Mouse (Mus musculus) natural killer cell, adult 2 months (primary cell): ENCODE measurements around the gene Retsat.
A peak's percentile ranks its signal among the peaks of the same experiment; 100 is the strongest.

Source experiments
- DNase-seq, 2 experiments: peaks; one replicate each; pipeline ENCODE4 v3.0.0; 2022; ENCODE audit warnings: low spot score in 2 of 2

Retsat gene

GRCm38 (mm10) chr6:72588307-72588706 is 10.0 kb upstream of the Retsat start:
- DNase-seq: peak in 1 of 2 experiments; percentile 47

- no peak for DNase-seq
These were observed 8.2 kb upstream of the Retsat start for GRCm38 (mm10) chr6:72590111-72590510.

GRCm38 (mm10) chr6:72593011-72593803 is 5.1 kb upstream of the Retsat start:
- DNase-seq: no peak

GRCm38 (mm10) chr6:72593914-72594313 is 4.4 kb upstream of the Retsat start:
- no peak for DNase-seq

- no peak for DNase-seq
These were observed 996 bp upstream of the Retsat start for GRCm38 (mm10) chr6:72597083-72597874.

GRCm38 (mm10) chr6:72598791-72599557 is 699 bp downstream of the Retsat start:
- no peak for DNase-seq

GRCm38 (mm10) chr6:72600216-72600615 is 1.9 kb downstream of the Retsat start:
- DNase-seq: no peak

- no peak for DNase-seq
These were observed 2.5 kb downstream of the Retsat start for GRCm38 (mm10) chr6:72600771-72601170.

GRCm38 (mm10) chr6:72601732-72602131 is 3.5 kb downstream of the Retsat start:
- peak; percentile 70 to 85 for DNase-seq

- no peak for DNase-seq
These were observed 5.8 kb downstream of the Retsat start for GRCm38 (mm10) chr6:72604066-72604465.

- DNase-seq: no peak
These were observed 8.8 kb downstream of the Retsat start for GRCm38 (mm10) chr6:72607060-72607459.

GRCm38 (mm10) chr6:72607676-72608075 is 9.4 kb downstream of the Retsat start:
- DNase-seq: no peak

GRCm38 (mm10) chr6:72608662-72609184 is 10.4 kb downstream of the Retsat start:
- DNase-seq: no peak

GRCm38 (mm10) chr6:72610261-72610660 is 12.0 kb downstream of the Retsat start:
- no peak for DNase-seq

- DNase-seq: no peak
These were observed 16.9 kb downstream of the Retsat start for GRCm38 (mm10) chr6:72615151-72615550.

GRCm38 (mm10) chr6:72615561-72616375 is 17.5 kb downstream of the Retsat start:
- DNase-seq: peak in 1 of 2 experiments; percentile 27

GRCm38 (mm10) chr6:72616643-72617288 is 18.5 kb downstream of the Retsat start, which contains the start of gene Tgoln1:
Gene Tgoln1, minus strand, starts transcription at chr6:72617000.
- peak; percentile 93 to 94 for DNase-seq

- DNase-seq: no peak
These were observed 21.7 kb downstream of the Retsat start for GRCm38 (mm10) chr6:72619734-72620532.

- no peak for DNase-seq
These were observed 22.6 kb downstream of the Retsat start for GRCm38 (mm10) chr6:72620920-72621319.

GRCm38 (mm10) chr6:72622917-72623316 is 24.6 kb downstream of the Retsat start:
- DNase-seq: no peak
